Mouse (Mus musculus) ES-E14 (cell line): ENCODE data around the gene Spem2. TPM values are rescaled to one million over a fixed set of nuclear protein-coding genes. Genes with fewer than 3 reads are reported as not detected.

Experiments used
- DNase-seq: peaks from one replicate; pipeline ENCODE4 v3.0.0-alpha.2; 2013; ENCODE audit warnings: low read depth, low spot score
- H3K27ac ChIP-seq: 2 replicates; pipeline ENCODE4 v1.5.1; 2012; ENCODE audit warnings: low read depth, mild to moderate bottlenecking, low read length, moderate library complexity, mixed read lengths; ENCODE audit not compliant: poor library complexity, insufficient read depth, severe bottlenecking
- H3K36me3 ChIP-seq: 2 replicates; pipeline ENCODE4 v1.6.1; 2012; ENCODE audit warnings: mild to moderate bottlenecking, low read length, moderate library complexity, mixed read lengths; ENCODE audit not compliant: control insufficient read depth, poor library complexity, insufficient read depth, severe bottlenecking
- H3K4me1 ChIP-seq, 2 experiments: fragments of 150-350 bp in 1 of 2; sonication (generic) in 1 of 2; 2 replicates each; pipeline ENCODE4 v1.6.1; 2012; ENCODE audit warnings: low read length in 2 of 2, mild to moderate bottlenecking in 1 of 2, mixed read lengths in 1 of 2; ENCODE audit not compliant: control insufficient read depth in 2 of 2, insufficient read depth in 2 of 2, poor library complexity in 1 of 2
- H3K4me3 ChIP-seq, 2 experiments: fragments of 150-350 bp in 1 of 2; sonication (generic) in 1 of 2; 2 replicates each; pipeline ENCODE4 v1.5.1; 2012; ENCODE audit warnings: low read length in 2 of 2, low read depth in 1 of 2, mild to moderate bottlenecking in 1 of 2, mixed read lengths in 1 of 2; ENCODE audit not compliant: insufficient read depth in 1 of 2, poor library complexity in 1 of 2, severe bottlenecking in 1 of 2
- H3K9ac ChIP-seq: 2 replicates; pipeline ENCODE4 v1.6.1; 2012; ENCODE audit warnings: low read depth, mild to moderate bottlenecking, low read length, mixed read lengths; ENCODE audit not compliant: poor library complexity, insufficient read depth, severe bottlenecking
- H3K9me3 ChIP-seq: fragments of 150-350 bp; sonication (generic); 2 replicates; pipeline ENCODE4 v1.6.1; 2012; ENCODE audit warnings: low read depth, mild to moderate bottlenecking, low read length; ENCODE audit not compliant: control insufficient read depth, insufficient read depth
- CHD2 ChIP-seq: IDR thresholded peaks from 2 replicates; pipeline ENCODE4 v1.6.1; 2014; ENCODE audit warnings: mild to moderate bottlenecking, low read depth, low read length, inconsistent platforms
- HCFC1 ChIP-seq: IDR thresholded peaks from 2 replicates; pipeline ENCODE4 v1.6.1; 2012; ENCODE audit warnings: low read length, inconsistent platforms, borderline replicate concordance; ENCODE audit not compliant: insufficient read depth
- MAFK ChIP-seq: IDR thresholded peaks from 2 replicates; pipeline ENCODE4 v1.6.1; 2014; ENCODE audit warnings: mild to moderate bottlenecking, low read depth, low read length, inconsistent platforms; ENCODE audit not compliant: insufficient read depth
- ZC3H11A ChIP-seq: IDR thresholded peaks from 2 replicates; pipeline ENCODE4 v1.6.1; 2012; ENCODE audit warnings: low read depth, mild to moderate bottlenecking, inconsistent platforms, low read length, borderline replicate concordance
- ZNF384 ChIP-seq: IDR thresholded peaks from 2 replicates; pipeline ENCODE4 v1.6.1; 2012; ENCODE audit warnings: low read depth, low read length, inconsistent platforms
- in situ Hi-C, 2 experiments: fragments of 600-800 bp; cut with MboI; formaldehyde crosslinking; loops; one replicate each; pipeline ENCODE4 v1.15.1; 2025; ENCODE audit warnings: low sequenced_read_pairs in 2 of 2, inconsistent platforms in 1 of 2; ENCODE audit not compliant: unreplicated experiment in 2 of 2
- total RNA-seq: library from RNA; depleted of rRNA; stranded (reverse); fragments of 300-350 nt; gene quantifications from 2 replicates; pipeline ENCODE4 v1.2.3, GENCODE M21; 2012

The Spem2 gene
- total RNA-seq, 1 experiment: not detected

- no peak for DNase-seq
- peaks cover 3 to 8% of the 10 kb centered on the region in 2 experiments; a peak in 2 of 4 replicates for H3K4me1 ChIP-seq
- in situ Hi-C loops: no loop called here
- H3K9ac ChIP-seq: no peak overlapping the region
- no peaks in the 10 kb centered on the region for H3K9me3 ChIP-seq
- TF ChIP-seq CHD2 (no peak), MAFK (no peak), HCFC1 (no peak), ZNF384 (no peak), ZC3H11A (no peak)
- H3K4me3 ChIP-seq: peak overlapping the region; percentile 74 to 76
- H3K36me3 ChIP-seq: no peaks in the 10 kb centered on the region
- no peak overlapping the region for H3K27ac ChIP-seq
Observed at GRCm38 (mm10) chr11:69795983-69796435, 22.3 kb downstream of the Spem2 start.

GRCm38 (mm10) chr11:69795168-69795982 lies 22.9 kb downstream of the Spem2 start, which contains the start of gene Chrnb1:
Chrnb1 (minus strand) TSS chr11:69795943.
- peaks cover 3 to 8% of the 10 kb centered on the region in 2 experiments; a peak in 2 of 4 replicates for H3K4me1 ChIP-seq
- H3K4me3 ChIP-seq: peak within 1 kb of the TSS; percentile 74 to 76
- peak; percentile 92 for DNase-seq
- in situ Hi-C loops: no loop called here
- no peak for TF ChIP-seq ZC3H11A
- no peak for TF ChIP-seq ZNF384
- no peak for TF ChIP-seq MAFK
- no peak for TF ChIP-seq HCFC1
- no peak for TF ChIP-seq CHD2
- H3K27ac ChIP-seq: no peak within 1 kb of the TSS
- H3K9me3 ChIP-seq: no peaks in the 10 kb centered on the region
- no peaks in the 10 kb centered on the region for H3K36me3 ChIP-seq
- H3K9ac ChIP-seq: peak within 1 kb of the TSS; percentile 68

- in situ Hi-C loops: no loop called here
Observed at GRCm38 (mm10) chr11:69793429-69793828, 24.8 kb downstream of the Spem2 start.

GRCm38 (mm10) chr11:69791420-69791819 lies 26.8 kb downstream of the Spem2 start:
- in situ Hi-C loops: no loop called here
- H3K27ac ChIP-seq: no peak overlapping the region
- no peaks in the 10 kb centered on the region for H3K36me3 ChIP-seq
- TF ChIP-seq ZC3H11A: no peak
- no peak for TF ChIP-seq MAFK
- no peak for TF ChIP-seq CHD2
- no peak for TF ChIP-seq HCFC1
- TF ChIP-seq ZNF384: no peak
- H3K4me1 ChIP-seq: peaks cover 3 to 11% of the 10 kb centered on the region in 2 experiments; a peak in 3 of 4 replicates
- no peak for DNase-seq
- no peaks in the 10 kb centered on the region for H3K9me3 ChIP-seq
- H3K4me3 ChIP-seq: no peak overlapping the region
- H3K9ac ChIP-seq: no peak overlapping the region

More at GRCm38 (mm10) chr11:69793429-69793828, 24.8 kb downstream of the Spem2 start:
- no peak for DNase-seq
- Histone ChIP-seq H3K27ac (no peak overlapping the region), H3K9ac (no peak overlapping the region), H3K4me1 (peaks cover 2 to 3% of the 10 kb centered on the region in 2 experiments; a peak in 3 of 4 replicates), H3K4me3 (no peak overlapping the region), H3K36me3 (no peaks in the 10 kb centered on the region), H3K9me3 (no peaks in the 10 kb centered on the region)
- TF ChIP-seq HCFC1: no peak
- no peak for TF ChIP-seq ZC3H11A
- no peak for TF ChIP-seq CHD2
- no peak for TF ChIP-seq ZNF384
- no peak for TF ChIP-seq MAFK
